Mouse (Mus musculus) neural tube, embryonic 15.5 days (tissue): Measurements from ENCODE around the gene Ftsj3. TPM values are rescaled to one million over a fixed set of nuclear protein-coding genes. Genes with fewer than 3 reads are reported as not detected.
A peak's percentile ranks its signal among the peaks of the same experiment; 100 is the strongest.
"Not testable (repeated sequence)": the region's sequence is repeated elsewhere in the genome, so short reads cannot be mapped to it uniquely, and the experiment has no call there.

Experiments
- ATAC-seq: fragments of 200-750 bp; cut with Nextera tagmentation; 2 replicates; pipeline ENCODE4 v1.8.0; 2017; ENCODE audit warnings: mild to moderate bottlenecking, moderate TSS enrichment, moderate library complexity; ENCODE audit not compliant: low FRiP score
- H3K27ac ChIP-seq: fragments of 300-500 bp; sonication (generic); replicated peaks from 2 replicates; pipeline ENCODE4 v1.5.1; 2015; ENCODE audit warnings: mild to moderate bottlenecking, inconsistent platforms
- H3K27me3 ChIP-seq: fragments of 300-500 bp; sonication (generic); replicated peaks from 2 replicates; pipeline ENCODE4 v1.6.1; 2015; ENCODE audit warnings: inconsistent platforms
- H3K36me3 ChIP-seq: fragments of 300-500 bp; sonication (generic); 2 replicates; pipeline ENCODE4 v1.6.1; 2015; ENCODE audit warnings: inconsistent platforms
- H3K4me1 ChIP-seq: fragments of 300-500 bp; sonication (generic); 2 replicates; pipeline ENCODE4 v1.6.1; 2015; ENCODE audit warnings: inconsistent platforms
- H3K4me2 ChIP-seq: fragments of 300-500 bp; sonication (generic); 2 replicates; pipeline ENCODE4 v1.6.1; 2015; ENCODE audit warnings: inconsistent platforms, mild to moderate bottlenecking, moderate library complexity
- H3K4me3 ChIP-seq: fragments of 300-500 bp; sonication (generic); replicated peaks from 2 replicates; pipeline ENCODE4 v1.5.1; 2015; ENCODE audit warnings: mild to moderate bottlenecking, inconsistent platforms
- H3K9ac ChIP-seq: fragments of 300-500 bp; sonication (generic); replicated peaks from 2 replicates; pipeline ENCODE4 v1.6.1; 2015; ENCODE audit warnings: mild to moderate bottlenecking, inconsistent platforms
- H3K9me3 ChIP-seq: fragments of 300-500 bp; sonication (generic); replicated peaks from 2 replicates; pipeline ENCODE4 v1.6.1; 2016; ENCODE audit warnings: inconsistent platforms
- WGBS: fragments of 180-500 bp; shearing (Covaris S2); methylation state at CpG from one replicate; pipeline ENCODE4 v1.1.7; 2015; ENCODE audit warnings: mixed read lengths; 5-methylcytosine and 5-hydroxymethylcytosine counted together
- polyA plus RNA-seq: library from polyadenylated mRNA; unstranded; fragments of >200 nt; fragmentation: Nextera tagmentation; extraction: Ambion mirVana; gene quantifications from 2 replicates; pipeline ENCODE4 v1.2.1, GENCODE M21; 2015

Gene Ftsj3
- polyA plus RNA-seq, 1 experiment from 2014 or later, result 31.1 TPM

- not testable (repeated sequence) for H3K27ac ChIP-seq, H3K4me1 ChIP-seq, ATAC-seq, H3K4me2 ChIP-seq, H3K27me3 ChIP-seq, H3K4me3 ChIP-seq, H3K9me3 ChIP-seq, H3K9ac ChIP-seq
- H3K36me3 ChIP-seq, result peaks cover 65% of the 10 kb centered on the region
- 80% methylated on average over 8 of the region's 8 CpGs for WGBS
These were observed 21.9 kb downstream of the Ftsj3 start for GRCm38 (mm10) chr11:106233978-106234377.

GRCm38 (mm10) chr11:106220603-106221002 is 35.3 kb downstream of the Ftsj3 start:
- Histone ChIP-seq H3K27ac (no peak overlapping the region), H3K4me3 (no peak overlapping the region), H3K4me2 (no peak overlapping the region), H3K4me1 (peaks cover 34% of the 10 kb centered on the region), H3K36me3 (peaks cover 11% of the 10 kb centered on the region), H3K27me3 (no peaks in the 10 kb centered on the region), H3K9ac (no peak overlapping the region), H3K9me3 (no peaks in the 10 kb centered on the region)
- 93% methylated on average over 3 of the region's 3 CpGs for WGBS
- no peak for ATAC-seq

- peak; percentile 95 for ATAC-seq
- peaks cover 15% of the 10 kb centered on the region for H3K36me3 ChIP-seq
- under 1% methylated on average over 69 of the region's 70 CpGs for WGBS
- H3K4me3 ChIP-seq, result peak within 1 kb of the TSS; percentile 99
- H3K4me1 ChIP-seq, result peaks cover 56% of the 10 kb centered on the region
- H3K9ac ChIP-seq, result peak within 1 kb of the TSS; percentile 100
- H3K27me3 ChIP-seq, result no peaks in the 10 kb centered on the region
- H3K9me3 ChIP-seq, result no peaks in the 10 kb centered on the region
- peak within 1 kb of the TSS; percentile 78 for H3K4me2 ChIP-seq
- peak within 1 kb of the TSS; percentile 99 for H3K27ac ChIP-seq
These were observed 39.0 kb downstream of the Ftsj3 start, which contains the start of gene Ddx42 for GRCm38 (mm10) chr11:106216730-106217490. Ddx42 (plus strand) TSS chr11:106216926.

DNA sequence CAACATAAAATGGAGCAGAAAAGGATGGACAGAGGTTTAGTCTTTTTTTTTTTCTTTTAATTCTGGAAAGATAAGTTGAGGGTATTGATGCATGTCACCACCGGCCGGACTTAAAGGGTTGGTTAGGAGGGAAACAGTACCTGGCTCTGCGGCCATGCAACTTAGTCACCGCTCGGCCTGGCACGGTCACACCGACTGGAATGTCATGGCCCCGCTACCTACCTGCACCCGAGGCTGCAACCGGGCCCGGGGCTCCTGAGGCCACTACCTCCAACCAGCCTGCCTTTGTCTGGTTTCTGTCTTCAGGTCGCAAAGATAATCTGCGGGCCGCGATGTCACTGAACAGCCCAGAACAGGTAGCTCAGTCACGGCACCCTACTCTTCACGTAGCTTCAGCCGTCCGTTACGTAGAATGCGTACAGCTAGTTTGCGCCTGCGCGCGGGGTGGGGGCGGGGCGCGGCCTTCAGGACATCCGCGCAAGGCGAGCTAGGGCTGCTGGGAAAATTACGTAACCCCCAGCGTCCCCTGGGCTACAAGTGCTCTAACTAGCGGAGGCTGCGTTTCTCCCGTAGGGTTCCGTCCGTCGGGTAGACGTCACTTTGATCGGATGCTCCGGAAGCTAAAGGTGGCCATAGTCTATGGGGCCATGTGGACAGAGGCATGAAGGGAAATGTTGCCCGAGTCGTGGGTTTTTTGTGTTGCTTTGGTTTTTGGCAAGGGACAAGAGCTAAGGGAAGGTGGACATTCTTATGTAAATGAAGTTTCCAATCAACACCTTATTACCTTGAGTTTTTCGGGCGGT is 39.8 kb downstream of the Ftsj3 start, which contains the start of gene Ccdc47:
Gene Ccdc47, minus strand, starts transcription at position 418 of the 803 bp plus-strand sequence.
- Histone ChIP-seq H3K4me1 (peaks cover 55% of the 10 kb centered on the region), H3K9me3 (no peaks in the 10 kb centered on the region), H3K36me3 (peaks cover 21% of the 10 kb centered on the region), H3K4me3 (peak within 1 kb of the TSS; percentile 99), H3K4me2 (peak within 1 kb of the TSS; percentile 78), H3K27me3 (no peaks in the 10 kb centered on the region), H3K27ac (peak within 1 kb of the TSS; percentile 99), H3K9ac (peak within 1 kb of the TSS; percentile 100)
- peak; percentile 99 for ATAC-seq
- under 1% methylated on average over 46 of the region's 46 CpGs for WGBS

- H3K4me1 ChIP-seq, result peaks cover 50% of the 10 kb centered on the region
- H3K36me3 ChIP-seq, result peaks cover 25% of the 10 kb centered on the region
- no peaks in the 10 kb centered on the region for H3K27me3 ChIP-seq
- no peak for ATAC-seq
- no peaks in the 10 kb centered on the region for H3K9me3 ChIP-seq
- peak overlapping the region; percentile 92 for H3K9ac ChIP-seq
- 31% methylated on average over 7 of the region's 7 CpGs for WGBS
- H3K27ac ChIP-seq, result peak overlapping the region; percentile 99
- H3K4me2 ChIP-seq, result peak overlapping the region; percentile 78
- H3K4me3 ChIP-seq, result peak overlapping the region; percentile 99
These were observed 40.4 kb downstream of the Ftsj3 start for GRCm38 (mm10) chr11:106215450-106215859.

DNA sequence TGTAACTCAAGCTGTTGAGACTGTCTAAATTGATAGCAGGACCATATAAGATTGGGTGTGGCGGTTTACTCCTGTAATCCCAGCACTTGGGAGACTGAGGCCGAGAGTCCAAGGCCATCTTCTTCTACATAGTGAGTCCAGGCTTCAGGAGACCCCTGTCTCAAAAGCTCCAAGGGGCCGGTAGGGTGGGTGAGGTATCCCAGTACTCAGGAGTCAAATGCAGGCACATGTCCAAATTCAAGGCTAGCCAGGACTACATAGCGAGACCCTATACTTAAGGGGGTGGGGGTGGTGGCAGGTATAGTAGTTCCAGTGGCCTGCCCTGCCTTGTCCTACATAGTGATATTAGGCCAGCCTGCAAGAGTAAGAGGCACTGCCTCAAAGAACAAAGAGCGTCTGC is 41.0 kb downstream of the Ftsj3 start:
- H3K4me2 ChIP-seq, result peak overlapping the region; percentile 78
- H3K4me1 ChIP-seq, result peaks cover 44% of the 10 kb centered on the region
- H3K27me3 ChIP-seq, result no peaks in the 10 kb centered on the region
- ATAC-seq, result no peak
- H3K4me3 ChIP-seq, result peak overlapping the region; percentile 99
- WGBS, result 94% methylated on average over 5 of the region's 5 CpGs
- H3K27ac ChIP-seq, result no peak overlapping the region
- H3K36me3 ChIP-seq, result peaks cover 31% of the 10 kb centered on the region
- no peaks in the 10 kb centered on the region for H3K9me3 ChIP-seq
- H3K9ac ChIP-seq, result peak overlapping the region; percentile 92

DNA sequence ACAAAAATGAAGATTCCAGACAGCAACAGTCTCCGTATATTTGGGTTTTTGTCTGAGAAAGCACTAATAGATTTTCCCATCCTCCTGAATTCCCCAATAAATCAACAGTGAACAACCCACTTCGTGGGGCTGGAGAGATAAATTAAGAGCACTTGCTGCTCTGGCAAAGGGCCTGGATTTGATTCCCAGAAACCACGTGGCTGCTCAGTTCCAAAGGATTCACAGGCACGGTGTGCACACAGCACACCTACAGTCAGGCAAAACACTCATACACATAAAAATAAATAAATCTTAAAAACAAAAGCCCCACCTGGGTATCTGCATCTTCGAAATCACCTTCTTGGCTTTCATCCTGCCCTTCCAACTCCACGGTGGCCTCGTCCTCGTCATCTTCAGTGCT is 43.1 kb downstream of the Ftsj3 start:
- no peak overlapping the region for H3K4me2 ChIP-seq
- peaks cover 30% of the 10 kb centered on the region for H3K4me1 ChIP-seq
- no peak for ATAC-seq
- H3K27me3 ChIP-seq, result no peaks in the 10 kb centered on the region
- WGBS, result 92% methylated on average over 8 of the region's 8 CpGs
- H3K9me3 ChIP-seq, result no peaks in the 10 kb centered on the region
- no peak overlapping the region for H3K9ac ChIP-seq
- H3K27ac ChIP-seq, result no peak overlapping the region
- H3K36me3 ChIP-seq, result peaks cover 50% of the 10 kb centered on the region
- H3K4me3 ChIP-seq, result no peak overlapping the region

- H3K4me3 ChIP-seq, result no peak within 1 kb of the TSS
- peaks cover 78% of the 10 kb centered on the region for H3K36me3 ChIP-seq
- H3K9me3 ChIP-seq, result no peaks in the 10 kb centered on the region
- H3K9ac ChIP-seq, result no peak within 1 kb of the TSS
- H3K27me3 ChIP-seq, result no peaks in the 10 kb centered on the region
- WGBS, result 89% methylated on average over 5 of the region's 5 CpGs
- no peak within 1 kb of the TSS for H3K27ac ChIP-seq
- no peaks in the 10 kb centered on the region for H3K4me1 ChIP-seq
- no peak within 1 kb of the TSS for H3K4me2 ChIP-seq
- ATAC-seq, result no peak
These were observed 53.8 kb downstream of the Ftsj3 start, which contains the start of gene Strada for GRCm38 (mm10) chr11:106202123-106202465. Strada (minus strand) TSS chr11:106202168.

GRCm38 (mm10) chr11:106201337-106202122 is 54.3 kb downstream of the Ftsj3 start:
- Histone ChIP-seq H3K4me3 (no peak overlapping the region), H3K27me3 (no peaks in the 10 kb centered on the region), H3K27ac (no peak overlapping the region), H3K4me2 (no peak overlapping the region), H3K36me3 (peaks cover 78% of the 10 kb centered on the region), H3K9me3 (no peaks in the 10 kb centered on the region), H3K4me1 (no peaks in the 10 kb centered on the region), H3K9ac (no peak overlapping the region)
- no peak for ATAC-seq
- 94% methylated on average over 19 of the region's 19 CpGs for WGBS

- Histone ChIP-seq H3K4me3 (no peak overlapping the region), H3K9ac (no peak overlapping the region), H3K27ac (no peak overlapping the region), H3K27me3 (no peaks in the 10 kb centered on the region), H3K4me1 (no peaks in the 10 kb centered on the region), H3K36me3 (peaks cover 74% of the 10 kb centered on the region), H3K4me2 (no peak overlapping the region), H3K9me3 (no peaks in the 10 kb centered on the region)
- WGBS, result 92% methylated on average over 6 of the region's 6 CpGs
- no peak for ATAC-seq
These were observed 55.1 kb downstream of the Ftsj3 start for GRCm38 (mm10) chr11:106200756-106201155.

- H3K9me3 ChIP-seq, H3K4me3 ChIP-seq, H3K4me1 ChIP-seq, H3K4me2 ChIP-seq, H3K27ac ChIP-seq, H3K9ac ChIP-seq, H3K27me3 ChIP-seq, ATAC-seq: not testable (repeated sequence)
- 96% methylated on average over 7 of the region's 7 CpGs for WGBS
- H3K36me3 ChIP-seq, result peaks cover 67% of the 10 kb centered on the region
These were observed 55.9 kb downstream of the Ftsj3 start for GRCm38 (mm10) chr11:106199997-106200396.
